Mouse (Mus musculus) kidney, adult 2 months (tissue): ENCODE measurements around the gene Sirt4.

Experiments used
- CTCF ChIP-seq: fragments of 200-500 bp; conservative IDR thresholded peaks from 2 replicates; pipeline ENCODE4 v1.5.1; 2011; ENCODE audit warnings: low read depth, mild to moderate bottlenecking, control low read depth, low read length, moderate library complexity, mixed read lengths; ENCODE audit not compliant: insufficient read depth, insufficient read length
- POLR2A ChIP-seq: fragments of 200-500 bp; IDR thresholded peaks from one replicate; pipeline ENCODE4 v1.6.1; 2011; ENCODE audit warnings: low read depth, low read length, control low read depth

DNA sequence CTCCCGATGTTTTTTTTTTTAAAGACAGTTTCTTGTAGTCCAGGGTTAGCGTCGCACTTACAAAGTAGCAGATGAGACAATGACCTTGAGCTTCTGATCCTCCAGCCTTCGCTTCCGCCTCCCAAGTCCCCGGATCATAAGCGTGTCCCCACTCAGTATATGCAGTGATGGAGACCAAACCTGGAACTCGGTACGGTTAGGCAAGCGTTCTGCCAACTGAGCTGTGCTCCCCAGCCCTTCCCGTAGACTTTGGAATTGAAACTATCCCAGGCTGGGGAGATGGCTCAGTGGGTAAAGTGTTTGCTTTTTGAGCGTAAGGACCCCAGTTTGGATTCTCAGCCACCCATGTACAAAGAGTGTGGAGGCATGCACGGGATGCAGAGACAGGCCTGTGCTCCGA lies 28.7 kb upstream of the Sirt4 start:
- TF ChIP-seq CTCF (no peak), POLR2A (no peak)
